Mouse (Mus musculus) thymus, adult 2 months (tissue): Measurements from ENCODE around the gene Akap2. TPM values are rescaled to one million over a fixed set of nuclear protein-coding genes. Genes with fewer than 3 reads are reported as not detected.
A peak's percentile ranks its signal among the peaks of the same experiment; 100 is the strongest.

Experiments used
- DNase-seq: peaks from one replicate; pipeline ENCODE4 v3.0.0; 2021
- H3K27ac ChIP-seq: fragments of 200-500 bp; 2 replicates; pipeline ENCODE4 v1.5.1; 2012; ENCODE audit warnings: low read length, control low read depth; ENCODE audit not compliant: control insufficient read depth, insufficient read depth
- H3K27me3 ChIP-seq: fragments of 200-500 bp; 2 replicates; pipeline ENCODE4 v1.6.1; 2012; ENCODE audit warnings: mild to moderate bottlenecking, low read length, moderate library complexity, mixed read lengths; ENCODE audit not compliant: control insufficient read depth, insufficient read depth
- H3K36me3 ChIP-seq: fragments of 200-500 bp; 2 replicates; pipeline ENCODE4 v1.6.1; 2012; ENCODE audit warnings: mild to moderate bottlenecking, low read length, moderate library complexity; ENCODE audit not compliant: control insufficient read depth, insufficient read depth
- H3K4me1 ChIP-seq: fragments of 200-500 bp; replicated peaks from 2 replicates; pipeline ENCODE4 v1.6.1; 2012; ENCODE audit warnings: low read length; ENCODE audit not compliant: control insufficient read depth, insufficient read depth
- H3K4me3 ChIP-seq: fragments of 200-500 bp; 2 replicates; pipeline ENCODE4 v1.5.1; 2012; ENCODE audit warnings: mild to moderate bottlenecking, low read length, control low read depth, moderate library complexity; ENCODE audit not compliant: control insufficient read depth, insufficient read depth
- CTCF ChIP-seq: fragments of 200-500 bp; IDR thresholded peaks from 2 replicates; pipeline ENCODE4 v1.5.1; 2012; ENCODE audit warnings: mild to moderate bottlenecking, control low read depth, low read length, moderate library complexity, borderline replicate concordance; ENCODE audit not compliant: control insufficient read depth, poor library complexity, insufficient read depth; ENCODE audit errors: extremely low read depth
- POLR2A ChIP-seq: fragments of 200-500 bp; IDR thresholded peaks from 2 replicates; pipeline ENCODE4 v1.6.1; 2012; ENCODE audit warnings: mild to moderate bottlenecking, low read length, control low read depth, moderate library complexity; ENCODE audit not compliant: control insufficient read depth, poor library complexity, insufficient read depth; ENCODE audit errors: extremely low read depth
- WGBS: fragments of 180-500 bp; shearing (Covaris S2); methylation state at CpG from one replicate; pipeline ENCODE4 v1.1.7; 2018; 5-methylcytosine and 5-hydroxymethylcytosine counted together
- polyA plus RNA-seq: library from polyadenylated mRNA; depleted of rRNA; stranded (reverse); fragments of >200 nt; gene quantifications from 2 replicates; pipeline ENCODE4 v1.2.3, GENCODE M21; 2012

Gene Akap2
- polyA plus RNA-seq, 1 experiment: 99.2 TPM

DNA sequence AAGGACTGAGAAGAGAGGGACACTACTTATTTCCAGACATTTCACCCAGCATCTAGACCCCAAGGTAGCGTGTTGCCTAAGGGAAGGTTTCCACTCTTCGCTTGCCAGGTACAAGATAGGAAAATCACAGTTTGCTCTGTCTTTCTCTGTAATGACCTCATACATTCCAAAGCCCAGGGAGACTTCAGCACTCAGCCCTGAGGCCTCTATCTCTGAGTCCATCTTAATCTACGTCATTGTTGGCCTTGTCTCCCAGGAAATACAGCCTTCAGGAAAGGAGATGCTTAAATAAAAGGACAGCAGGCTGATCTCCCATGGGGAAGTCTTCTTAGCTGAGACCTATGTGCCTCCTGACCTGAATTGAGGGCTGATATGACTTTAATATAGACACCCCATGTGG lies 85.0 kb downstream of the Akap2 start:
- WGBS: 94% methylated on average over 3 of the region's 3 CpGs
- H3K4me3 ChIP-seq: no peak overlapping the region
- no peaks in the 10 kb centered on the region for H3K27me3 ChIP-seq
- TF ChIP-seq CTCF (no peak), POLR2A (no peak)
- no peak for DNase-seq
- peaks cover 7% of the 10 kb centered on the region for H3K4me1 ChIP-seq
- no peaks in the 10 kb centered on the region for H3K36me3 ChIP-seq
- H3K27ac ChIP-seq: no peak overlapping the region

DNA sequence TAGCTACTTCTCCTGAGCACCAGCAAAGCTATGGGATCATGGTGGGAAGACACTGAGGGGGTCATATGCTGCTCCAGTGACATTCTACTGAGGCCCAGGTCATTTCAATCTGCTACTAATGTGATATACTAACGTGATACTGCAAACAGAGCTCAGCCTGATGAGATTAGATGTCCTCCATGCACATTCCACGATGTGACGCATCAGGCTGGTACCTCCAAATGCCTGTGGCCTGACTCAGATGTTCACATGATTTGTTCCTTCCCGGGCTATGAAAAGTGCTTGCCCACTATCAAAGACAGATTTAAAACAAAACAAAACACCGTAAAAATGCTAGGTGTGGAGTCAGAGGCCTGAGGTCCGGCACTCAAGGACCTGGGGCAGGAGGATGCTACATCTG lies 87.4 kb downstream of the Akap2 start:
- no peak for DNase-seq
- Histone ChIP-seq H3K4me3 (no peak overlapping the region), H3K27ac (no peak overlapping the region), H3K36me3 (no peaks in the 10 kb centered on the region), H3K4me1 (0 out of 2 replicates have a peak, but pooled peaks cover 3% of the 10 kb centered on the region), H3K27me3 (no peaks in the 10 kb centered on the region)
- TF ChIP-seq CTCF: no peak
- TF ChIP-seq POLR2A: no peak
- WGBS: 94% methylated on average over 6 of the region's 6 CpGs

DNA sequence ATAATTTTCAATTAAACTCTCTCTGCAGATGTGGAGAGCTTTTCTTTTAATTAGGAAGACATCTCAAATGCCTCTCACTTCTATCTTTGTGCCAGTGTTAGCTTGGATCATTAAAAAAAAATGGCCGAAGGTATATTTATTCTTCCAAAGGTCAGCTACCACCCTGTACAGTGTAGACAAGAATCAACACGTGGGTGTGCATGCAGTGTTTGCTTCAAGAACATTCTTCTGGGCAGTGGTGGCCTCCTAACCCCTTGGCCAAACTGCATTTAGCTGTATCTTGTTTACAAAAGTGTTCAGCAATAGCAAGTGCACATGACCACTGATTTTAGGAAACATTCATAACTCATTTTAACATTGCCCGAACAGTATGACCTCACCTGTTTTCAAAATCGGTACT lies 92.0 kb downstream of the Akap2 start:
- no peak for TF ChIP-seq CTCF
- no peak for TF ChIP-seq POLR2A
- H3K27ac ChIP-seq: no peak overlapping the region
- WGBS: 85% methylated on average over 4 of the region's 4 CpGs
- no peaks in the 10 kb centered on the region for H3K36me3 ChIP-seq
- H3K27me3 ChIP-seq: no peaks in the 10 kb centered on the region
- peaks cover 28% of the 10 kb centered on the region for H3K4me1 ChIP-seq
- DNase-seq: no peak
- H3K4me3 ChIP-seq: no peak overlapping the region

DNA sequence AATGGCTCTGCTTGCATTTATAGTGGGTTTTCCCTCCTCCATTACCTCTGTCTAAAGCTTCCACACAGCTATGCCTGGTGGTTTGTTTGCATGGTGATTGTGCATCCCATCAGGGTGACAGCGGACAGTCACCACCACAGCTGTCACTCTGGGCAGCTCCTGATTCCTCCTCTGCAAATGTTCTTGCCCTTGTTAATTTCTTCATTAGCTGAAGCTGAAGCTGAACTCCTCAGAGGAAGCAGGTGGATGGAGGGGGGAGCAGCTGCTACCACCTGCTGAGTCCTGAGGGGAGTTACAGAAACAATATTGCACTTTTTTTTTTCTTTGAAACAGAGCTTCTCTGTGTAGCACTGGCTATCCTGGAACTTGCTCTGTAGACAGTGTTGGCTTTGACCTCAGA lies 94.6 kb downstream of the Akap2 start:
- peaks cover 33% of the 10 kb centered on the region for H3K4me1 ChIP-seq
- no peaks in the 10 kb centered on the region for H3K36me3 ChIP-seq
- H3K27ac ChIP-seq: peak overlapping the region; percentile 80
- TF ChIP-seq POLR2A (no peak), CTCF (no peak)
- H3K27me3 ChIP-seq: no peaks in the 10 kb centered on the region
- H3K4me3 ChIP-seq: no peak overlapping the region
- DNase-seq: peak; percentile 57
- WGBS: 19% methylated on average over 1 of the region's 1 CpGs

DNA sequence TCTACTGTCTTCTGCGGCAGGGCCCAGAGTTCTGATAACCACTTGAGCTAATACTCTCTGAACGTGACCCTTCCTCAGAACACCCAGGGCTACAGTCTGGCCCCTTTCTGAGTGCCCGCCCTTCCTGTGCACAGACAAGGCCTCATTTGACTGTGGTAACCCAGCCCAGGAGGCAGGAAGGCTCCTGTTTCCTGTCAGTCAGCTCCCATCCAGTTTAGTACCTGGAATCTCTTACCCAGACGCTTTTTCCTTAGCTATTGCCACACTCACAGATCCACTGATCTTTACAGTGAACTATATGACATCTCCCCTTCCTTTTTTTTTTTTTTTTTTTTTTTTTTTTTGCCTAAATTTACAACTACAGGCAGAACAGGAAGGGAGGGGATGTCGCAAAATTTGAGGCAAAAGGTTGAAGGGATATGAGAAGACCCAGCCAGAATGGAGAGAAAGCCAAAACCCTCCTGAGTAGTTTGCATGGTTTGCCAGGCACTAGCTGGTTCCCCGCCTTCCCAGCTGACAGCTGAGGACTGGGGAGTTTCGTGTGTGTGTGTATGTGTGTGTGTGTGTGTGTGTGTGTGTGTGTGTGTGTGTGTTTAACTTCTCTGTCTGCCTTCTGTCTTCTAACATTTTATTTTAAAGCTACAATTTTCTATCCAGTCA lies 95.6 kb downstream of the Akap2 start:
- no peak overlapping the region for H3K4me3 ChIP-seq
- H3K27me3 ChIP-seq: no peaks in the 10 kb centered on the region
- H3K36me3 ChIP-seq: no peaks in the 10 kb centered on the region
- DNase-seq: peak; percentile 43
- TF ChIP-seq POLR2A (no peak), CTCF (no peak)
- H3K4me1 ChIP-seq: peaks cover 33% of the 10 kb centered on the region
- 23% methylated on average over 7 of the region's 7 CpGs for WGBS
- H3K27ac ChIP-seq: peak overlapping the region; percentile 93

DNA sequence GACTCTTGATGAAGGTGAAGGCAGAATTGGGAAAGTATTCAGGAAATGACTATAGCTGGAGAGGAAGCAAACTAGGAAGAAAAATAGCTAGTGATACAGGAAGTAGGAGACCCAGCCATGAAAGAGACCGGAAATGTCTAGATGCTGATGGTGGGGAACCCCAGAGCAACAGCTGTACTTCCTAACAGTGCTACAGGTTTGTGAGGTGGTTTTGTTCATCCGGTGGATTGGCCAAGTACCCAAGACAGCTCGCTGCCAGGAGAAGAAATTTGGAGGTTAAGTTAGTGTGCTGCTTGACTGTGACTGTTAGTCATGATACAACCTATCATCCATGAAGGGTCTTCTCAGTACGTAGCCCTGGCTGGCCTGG lies 96.1 kb downstream of the Akap2 start:
- DNase-seq: peak; percentile 76
- Histone ChIP-seq H3K27me3 (no peaks in the 10 kb centered on the region), H3K36me3 (no peaks in the 10 kb centered on the region), H3K4me3 (no peak overlapping the region), H3K4me1 (peaks cover 32% of the 10 kb centered on the region), H3K27ac (peak overlapping the region; percentile 97)
- TF ChIP-seq CTCF: no peak
- TF ChIP-seq POLR2A: no peak
- 7% methylated on average over 4 of the region's 4 CpGs for WGBS

DNA sequence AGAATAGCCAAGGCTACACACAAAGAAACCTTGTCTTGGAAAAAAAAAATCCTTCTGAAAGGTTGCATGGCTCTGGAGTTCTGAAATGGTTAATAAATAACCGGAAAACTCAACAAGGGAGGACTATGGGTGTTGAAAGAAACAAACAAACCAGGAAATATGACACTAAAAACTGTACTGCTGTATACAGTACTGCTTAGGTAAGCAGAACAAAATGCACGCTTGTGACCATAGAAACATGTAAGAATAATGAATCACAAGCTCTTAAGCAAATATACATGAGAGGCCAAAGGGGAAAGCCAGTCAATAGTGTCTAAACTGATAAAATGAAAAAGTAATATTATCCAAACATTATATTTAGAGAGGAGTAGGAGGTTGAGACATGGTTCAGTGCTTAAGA lies 97.9 kb downstream of the Akap2 start:
- TF ChIP-seq CTCF (no peak), POLR2A (no peak)
- Histone ChIP-seq H3K27ac (no peak overlapping the region), H3K4me1 (peaks cover 30% of the 10 kb centered on the region), H3K36me3 (no peaks in the 10 kb centered on the region), H3K27me3 (no peaks in the 10 kb centered on the region), H3K4me3 (no peak overlapping the region)
- WGBS: 97% methylated on average over 2 of the region's 2 CpGs
- DNase-seq: no peak
